Mouse (Mus musculus): ENCODE measurements at regions not wholly inside any gene's neighbourhood (a gene's known extent, or its start where the extent isn't known, plus 50 kb on each side); places are given as distances from the start of the nearest gene placed in this dataset.
A peak's percentile ranks its signal among the peaks of the same experiment; 100 is the strongest.

DNA sequence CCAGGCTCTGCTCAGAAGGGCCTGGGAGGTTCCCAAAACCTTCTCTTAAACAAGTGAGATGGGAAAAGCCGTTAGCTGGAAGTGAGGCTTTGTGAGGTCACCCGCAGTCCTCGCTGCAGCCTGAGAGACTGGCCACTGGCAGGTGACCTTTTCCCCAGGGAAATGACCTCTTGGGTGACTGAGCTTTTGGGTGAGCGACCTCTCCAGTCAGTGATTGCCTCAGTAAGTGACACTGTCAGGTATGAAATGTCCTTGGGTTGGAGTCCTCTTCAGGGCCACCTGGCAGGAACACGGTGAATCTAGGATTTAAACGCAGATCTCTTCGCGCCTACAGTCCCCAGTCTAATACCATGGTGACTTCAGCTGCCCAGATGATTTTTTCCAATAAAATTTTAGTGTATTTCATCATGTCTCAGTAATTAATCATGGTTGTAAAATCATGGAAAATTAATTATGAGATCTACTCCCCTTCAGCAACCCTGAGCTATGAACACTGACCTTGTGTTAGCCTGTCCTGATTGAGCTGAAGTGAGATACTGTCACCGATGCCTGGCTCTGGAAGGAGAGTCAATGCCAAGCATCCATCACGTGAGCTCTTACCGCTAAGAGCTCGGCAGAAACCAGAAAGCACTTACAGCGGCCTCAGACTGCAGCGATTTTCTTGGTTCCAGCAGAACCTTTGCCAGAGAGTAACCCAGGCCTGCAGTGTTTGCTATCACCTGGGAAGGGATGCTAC, 87.5 kb upstream of the Sulf2 start:
- no peak for DNase-seq (ENCODE audit: low read depth in 1 of 2, low spot score in 2 of 2)

DNA sequence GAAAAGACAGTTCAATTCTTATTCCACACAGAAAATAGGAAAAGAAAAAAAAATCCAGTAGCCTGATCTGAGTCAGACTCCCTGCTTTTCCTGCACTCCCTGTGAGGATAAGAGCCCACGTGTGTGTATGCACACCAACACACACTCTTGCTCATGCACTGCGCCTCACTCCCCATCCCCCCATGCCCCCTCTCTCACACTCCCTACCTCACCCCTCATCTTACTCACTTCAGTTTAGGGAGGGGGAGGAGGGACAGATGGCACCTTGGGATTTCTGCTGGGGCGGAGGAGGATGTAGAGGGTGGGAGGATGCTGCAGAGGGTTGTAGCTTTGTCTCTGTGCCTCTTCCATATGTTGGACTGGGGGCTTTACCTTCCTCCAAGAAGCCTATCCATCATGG, 85.8 kb upstream of the Sulf2 start:
- no peak for DNase-seq (ENCODE audit: low read depth in 1 of 2, low spot score in 2 of 2)

DNA sequence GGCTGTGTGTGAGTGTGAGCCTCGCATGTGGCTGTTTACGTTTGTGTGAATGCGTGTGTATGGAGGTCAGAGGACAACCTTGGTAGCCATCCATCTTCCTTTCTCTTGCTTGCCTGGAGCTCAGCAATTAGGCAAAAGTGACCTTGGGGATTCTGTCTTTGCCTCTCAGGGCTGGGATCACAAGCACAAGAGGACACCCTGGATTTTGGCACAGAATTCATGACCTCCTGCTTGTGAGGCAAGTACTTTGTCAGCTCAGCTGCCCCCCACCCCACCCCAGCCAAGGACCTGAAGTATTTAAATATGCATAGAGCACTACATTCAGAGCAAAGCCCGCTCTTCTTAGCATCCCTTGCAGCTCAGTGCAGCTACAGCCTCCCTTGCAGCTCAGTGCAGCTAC, 84.6 kb upstream of the Sulf2 start:
- no peak for DNase-seq (ENCODE audit: low read depth in 1 of 2, low spot score in 2 of 2)

DNA sequence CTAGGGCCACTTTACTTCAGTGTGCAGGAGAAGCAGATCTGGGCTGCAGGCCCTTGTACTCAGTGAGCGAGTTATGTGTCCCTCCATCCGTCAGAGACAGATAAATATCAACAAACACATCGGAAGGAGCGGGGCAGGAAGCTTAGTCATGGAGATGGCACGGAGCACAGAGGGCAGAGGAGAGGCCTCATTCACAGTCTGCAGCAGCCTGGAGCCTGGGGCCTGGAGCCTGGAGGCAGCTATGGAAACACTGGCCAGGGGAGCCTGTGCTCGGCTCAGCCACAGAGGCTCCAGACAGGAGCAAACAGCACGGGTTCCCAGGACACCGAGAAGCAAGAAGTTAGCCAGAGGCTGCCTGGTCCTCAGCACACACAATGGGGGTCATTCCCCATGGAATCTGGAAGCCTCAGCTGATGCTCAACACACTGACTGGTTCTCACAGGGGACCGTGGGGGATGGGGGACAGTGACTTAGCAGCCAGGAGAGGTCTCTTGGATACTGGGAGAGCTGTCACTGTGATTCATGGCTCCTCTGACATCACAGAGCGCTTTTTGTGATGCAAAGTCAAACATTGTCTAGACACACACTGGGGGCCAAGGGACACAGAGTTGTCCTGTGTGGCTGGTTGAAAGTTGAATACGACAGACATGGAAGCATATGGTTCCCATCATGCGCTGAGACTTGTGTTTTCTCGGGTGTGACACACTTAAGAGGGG, 82.2 kb upstream of the Sulf2 start:
- DNase-seq (ENCODE audit: low read depth in 1 of 2, low spot score in 2 of 2): no peak

DNA sequence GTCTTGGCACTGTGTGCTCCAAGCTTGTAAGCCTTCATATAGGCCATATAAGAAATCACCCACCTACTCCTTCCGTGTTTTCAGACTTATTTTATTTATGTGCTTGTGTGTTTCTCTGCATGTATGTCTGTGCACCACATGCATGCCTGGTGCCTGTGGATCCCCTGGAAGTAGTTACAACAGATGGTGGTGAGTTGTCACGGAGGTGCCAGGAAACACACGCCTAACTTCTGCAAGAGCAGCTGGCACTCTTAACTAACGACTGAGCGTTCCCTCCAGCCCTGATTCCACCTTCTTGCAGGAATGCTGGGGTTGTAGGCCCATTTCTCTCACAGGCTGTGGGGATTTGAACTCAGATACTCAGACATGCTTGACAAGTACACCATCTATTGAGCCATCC, 80.6 kb upstream of the Sulf2 start:
- no peak for DNase-seq (ENCODE audit: low read depth in 1 of 2, low spot score in 2 of 2)

DNA sequence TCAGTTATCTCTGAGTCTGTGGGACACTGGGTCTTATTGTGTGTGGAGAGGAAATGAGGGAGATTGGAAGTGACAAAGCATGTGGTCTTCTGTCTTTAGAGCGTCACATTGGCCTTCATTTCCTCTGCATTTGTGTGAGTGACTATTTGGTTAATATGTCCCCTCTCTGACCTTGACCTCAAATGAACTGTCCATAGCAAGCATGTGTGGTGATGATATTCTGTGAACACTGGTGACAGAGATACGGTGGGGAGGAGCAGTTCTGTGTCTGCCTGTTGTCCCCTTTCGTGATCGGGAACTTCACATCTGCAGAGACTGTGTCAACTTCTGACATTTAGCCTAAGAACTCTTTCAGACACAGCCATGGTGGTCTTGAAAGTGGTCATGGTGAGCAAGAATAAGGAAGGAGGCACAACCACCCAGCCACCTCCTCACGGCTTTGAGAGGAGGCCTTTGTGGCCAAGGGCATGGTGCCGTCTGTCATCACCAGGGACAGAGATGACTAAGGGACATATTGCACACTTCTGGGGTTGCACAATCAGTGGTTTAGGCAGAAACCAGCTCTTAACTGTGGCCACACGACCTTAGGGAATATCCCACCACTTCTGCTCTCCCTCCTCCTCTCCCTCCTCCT, 79.2 kb upstream of the Sulf2 start:
- DNase-seq (ENCODE audit: low read depth in 1 of 2, low spot score in 2 of 2): peak; percentile 81 to 82

DNA sequence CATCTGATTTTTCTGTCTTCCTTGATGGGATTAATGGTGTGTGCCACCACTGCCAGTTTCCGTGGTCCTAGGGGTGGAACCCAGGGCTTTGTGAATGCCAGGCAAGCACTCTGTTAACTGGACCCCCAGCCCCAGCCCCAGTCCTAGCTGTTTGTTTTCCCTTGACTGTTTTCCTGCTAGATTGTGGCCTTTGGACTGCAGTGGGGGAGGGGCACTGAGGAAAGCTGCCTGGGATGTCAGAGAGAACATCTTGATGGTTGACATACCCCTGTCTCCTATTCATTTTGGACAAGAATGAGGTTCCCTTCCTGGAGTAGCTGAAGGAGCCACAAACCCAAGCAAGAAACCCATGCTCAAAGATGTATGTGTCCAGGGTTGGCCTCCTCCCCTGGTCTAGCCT, 77.8 kb upstream of the Sulf2 start:
- DNase-seq (ENCODE audit: low read depth in 1 of 2, low spot score in 2 of 2): no peak

DNA sequence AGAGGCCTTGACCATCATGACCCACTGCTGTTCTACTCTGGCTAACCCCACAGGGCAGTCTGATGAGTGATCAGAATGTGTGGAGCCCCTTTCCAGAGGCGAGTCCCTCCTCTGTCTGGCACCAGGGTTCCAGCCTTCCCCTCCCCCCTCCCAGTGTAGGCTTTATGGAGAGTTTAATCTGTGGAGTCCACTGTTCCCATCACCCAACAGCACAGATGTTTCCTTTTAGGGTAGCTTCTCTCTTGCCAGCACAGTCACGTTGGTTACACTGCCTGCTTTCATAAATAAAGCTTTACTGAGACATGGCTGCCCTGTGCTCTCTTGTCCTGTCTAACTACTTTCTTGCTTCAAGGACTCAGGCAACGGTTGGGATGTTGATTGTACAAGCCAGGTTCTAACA, 76.9 kb upstream of the Sulf2 start:
- DNase-seq (ENCODE audit: low read depth in 1 of 2, low spot score in 2 of 2): no peak

DNA sequence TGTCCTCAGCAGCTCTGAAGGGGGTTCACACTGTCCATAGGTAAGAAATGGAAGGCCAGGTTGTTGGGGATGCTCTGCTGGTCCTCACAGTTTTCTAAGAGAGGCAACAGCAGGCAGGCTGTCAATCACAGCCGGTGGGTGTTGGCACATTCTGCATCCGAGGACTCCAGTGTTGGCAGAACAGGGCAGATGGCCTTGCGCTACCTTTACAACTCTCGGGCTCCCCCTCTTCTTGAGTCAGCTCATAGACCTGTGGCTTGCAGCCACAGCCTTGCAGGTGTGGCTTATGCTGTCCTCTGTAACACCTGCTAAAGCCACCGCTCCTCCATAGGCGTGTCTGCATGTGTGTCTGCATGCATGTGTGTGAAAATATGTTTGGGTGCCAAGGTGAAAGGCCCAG, 75.2 kb upstream of the Sulf2 start:
- DNase-seq (ENCODE audit: low read depth in 1 of 2, low spot score in 2 of 2): no peak

DNA sequence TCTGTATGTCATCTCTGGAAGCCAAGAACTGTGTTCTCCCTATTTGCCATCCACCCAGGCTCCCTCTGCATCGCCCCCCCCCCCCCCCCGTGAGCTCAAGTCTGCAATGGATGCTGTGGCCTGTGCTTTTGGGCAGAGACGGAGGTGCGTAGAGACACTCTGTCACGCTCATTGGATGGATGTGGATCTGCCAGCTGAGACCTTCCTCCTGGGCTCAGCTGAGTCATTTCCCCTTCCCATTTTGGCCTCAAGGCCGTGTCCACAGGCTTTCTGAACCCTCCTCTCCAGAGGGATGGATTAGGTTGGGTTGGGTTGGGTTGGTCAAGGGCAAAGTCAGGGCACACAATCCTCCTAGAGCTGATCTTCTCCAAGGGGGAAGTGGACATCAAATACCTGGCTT, 72.9 kb upstream of the Sulf2 start:
- no peak for DNase-seq (ENCODE audit: low read depth in 1 of 2, low spot score in 2 of 2)

DNA sequence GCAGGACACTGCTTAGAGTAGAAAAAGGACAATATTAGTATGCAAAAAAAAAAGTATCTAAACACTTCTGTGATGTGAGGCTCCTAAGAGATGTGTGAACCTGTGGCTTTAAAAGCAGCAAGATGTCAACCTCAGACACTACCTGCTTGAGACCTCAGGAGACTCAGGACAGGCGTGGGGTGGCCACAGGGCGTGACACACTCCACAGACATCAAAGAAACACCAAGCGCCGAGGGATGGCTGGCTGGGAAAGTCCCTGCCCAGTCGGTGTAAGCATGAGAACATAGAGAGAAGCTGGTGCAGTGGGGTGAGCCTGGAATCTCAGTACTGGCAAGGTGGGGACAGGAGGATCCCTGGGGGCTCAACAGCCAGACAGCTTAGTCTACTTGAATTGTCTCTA, 72.0 kb upstream of the Sulf2 start:
- no peak for DNase-seq (ENCODE audit: low read depth in 1 of 2, low spot score in 2 of 2)

DNA sequence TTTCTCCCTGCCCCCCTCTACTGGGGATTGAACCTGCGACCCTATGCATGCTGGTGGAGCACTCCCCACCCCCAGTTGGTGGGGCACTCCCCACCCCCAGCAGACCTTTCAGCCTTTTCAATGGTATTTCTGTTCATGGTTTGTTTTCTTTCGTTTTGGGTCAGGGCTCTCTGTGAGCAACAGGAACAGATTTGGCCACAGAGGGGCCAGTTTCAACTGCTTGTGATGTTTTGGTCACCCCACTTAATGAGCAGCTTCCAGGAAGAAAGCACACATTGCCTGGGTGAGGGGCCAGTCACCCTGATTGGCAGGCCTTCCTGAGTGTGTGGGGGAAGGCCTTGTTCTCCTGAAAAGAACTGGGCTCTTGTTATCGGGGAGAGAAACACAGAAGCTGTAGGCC, 71.5 kb upstream of the Sulf2 start:
- no peak for DNase-seq (ENCODE audit: low read depth in 1 of 2, low spot score in 2 of 2)

DNA sequence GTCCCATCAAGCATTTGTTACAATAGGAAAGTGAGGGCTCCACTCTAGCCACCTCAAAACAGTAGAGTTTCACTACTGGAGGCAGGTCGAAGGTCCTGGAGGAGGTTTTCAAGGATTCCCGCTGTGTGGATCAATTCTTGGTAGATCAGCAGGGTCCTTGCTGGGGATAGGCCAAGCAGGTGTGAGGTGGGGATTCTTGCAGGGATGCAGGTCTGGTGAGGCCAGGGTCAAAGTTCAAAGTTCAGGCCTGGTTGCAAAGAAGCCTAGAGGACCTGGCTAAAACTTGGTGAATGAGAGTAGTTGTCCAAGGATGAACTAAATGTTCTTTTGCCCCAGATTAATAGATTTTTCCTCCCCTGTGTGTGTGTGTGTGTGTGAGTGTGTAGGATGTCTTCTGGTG, 70.9 kb upstream of the Sulf2 start:
- no peak for DNase-seq (ENCODE audit: low read depth in 1 of 2, low spot score in 2 of 2)

DNA sequence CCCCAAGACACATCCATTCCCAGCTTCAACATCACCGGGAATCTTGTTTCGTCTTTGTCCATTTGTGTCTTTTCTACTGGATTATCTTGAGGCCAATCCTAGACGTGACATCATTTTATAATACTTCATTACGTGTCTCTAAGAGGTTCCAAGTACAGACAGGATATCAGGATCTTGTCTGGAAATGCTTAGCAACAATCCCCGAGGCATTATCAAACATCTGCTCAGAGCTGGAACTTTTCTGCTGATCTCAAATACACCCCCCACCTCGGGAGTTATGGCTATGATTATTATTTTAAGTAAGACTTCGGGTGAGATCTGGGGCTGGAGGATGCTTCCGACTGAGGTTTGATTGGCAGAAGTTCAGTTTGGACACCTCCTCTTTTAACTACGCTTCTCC, 69.9 kb upstream of the Sulf2 start:
- no peak for DNase-seq (ENCODE audit: low read depth in 1 of 2, low spot score in 2 of 2)

DNA sequence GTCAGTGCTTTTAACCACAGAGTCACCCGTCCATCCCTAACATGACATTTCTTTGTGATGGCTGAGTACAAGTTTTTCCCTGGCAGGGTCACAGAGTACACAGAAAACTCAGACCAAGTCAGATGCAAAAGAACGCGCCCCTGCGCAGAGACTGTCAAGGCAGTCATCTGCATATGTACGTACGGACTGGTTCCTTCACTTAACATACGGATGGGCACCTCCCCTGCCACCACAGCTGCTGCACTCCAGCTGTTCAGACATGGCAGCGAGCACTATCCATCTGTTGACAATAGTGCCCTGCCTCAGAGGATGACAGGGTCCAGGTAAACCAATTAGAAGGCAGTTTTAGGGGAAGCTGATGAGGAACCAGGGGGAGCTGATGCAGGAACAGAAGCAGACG, 63.3 kb upstream of the Sulf2 start:
- DNase-seq (ENCODE audit: low read depth in 1 of 2, low spot score in 2 of 2): no peak

DNA sequence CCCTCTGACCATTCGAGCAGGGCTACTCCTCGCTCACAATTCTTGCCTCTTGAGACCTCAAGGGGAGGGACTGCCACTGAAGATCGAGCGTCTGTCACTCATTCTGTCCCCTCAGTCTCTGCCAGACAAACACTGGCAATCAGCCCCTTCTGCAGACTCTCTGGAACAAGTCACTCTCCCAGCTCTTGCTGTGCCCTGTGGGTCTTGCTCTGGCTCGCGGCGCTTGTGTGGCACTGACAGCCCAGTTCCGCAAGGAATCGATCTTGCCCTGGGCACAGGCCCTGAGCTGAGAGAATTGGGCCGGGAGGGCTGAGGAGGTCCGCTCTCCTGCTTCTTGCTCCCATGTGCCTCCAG, 61.0 kb upstream of the Sulf2 start:
- DNase-seq (ENCODE audit: low read depth in 1 of 2, low spot score in 2 of 2): no peak

DNA sequence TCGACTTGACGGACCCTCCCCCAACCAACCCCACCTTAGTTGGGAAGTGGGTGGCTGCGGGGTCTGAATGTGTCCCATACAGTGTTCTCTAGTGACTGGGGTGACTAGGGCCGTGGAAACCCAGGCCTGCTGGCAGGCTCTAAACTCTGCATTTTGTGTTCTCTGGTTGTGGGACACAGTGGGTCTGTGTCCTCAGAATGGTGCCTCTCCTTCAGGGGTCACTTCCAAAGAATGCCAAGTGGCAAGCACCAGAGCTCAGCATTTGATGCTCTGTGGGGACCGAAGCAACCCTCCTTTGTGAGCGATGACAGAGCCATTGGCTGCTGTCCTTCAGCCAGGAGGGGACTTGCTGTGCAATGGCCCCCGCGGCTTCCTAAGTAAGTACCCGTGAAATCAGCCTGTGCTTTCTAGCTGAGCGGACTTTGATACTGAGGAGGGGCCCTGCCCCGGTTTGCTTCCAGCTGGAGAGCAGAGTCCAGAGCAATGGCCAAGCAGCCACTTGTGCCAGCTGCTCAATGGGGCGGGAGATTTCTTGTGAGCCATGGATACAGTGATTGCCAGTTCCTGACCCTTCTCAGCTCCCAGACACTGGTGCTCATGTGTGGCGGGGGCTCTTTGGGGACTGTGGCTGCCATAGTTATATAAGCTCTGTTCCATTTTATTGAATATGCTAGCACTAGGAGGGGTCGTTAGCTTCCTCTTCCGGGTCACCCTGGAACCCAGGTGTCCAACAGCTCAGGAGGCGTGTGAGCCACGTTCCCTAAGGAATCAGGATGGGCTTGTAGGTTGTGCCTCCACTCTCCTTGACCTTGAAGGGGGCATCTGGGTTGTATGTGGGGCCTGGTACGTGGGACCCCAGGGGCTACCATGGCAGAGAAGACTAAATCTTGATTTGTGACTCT, 60.4 kb upstream of the Sulf2 start:
- DNase-seq (ENCODE audit: low read depth in 1 of 2, low spot score in 2 of 2): no peak

DNA sequence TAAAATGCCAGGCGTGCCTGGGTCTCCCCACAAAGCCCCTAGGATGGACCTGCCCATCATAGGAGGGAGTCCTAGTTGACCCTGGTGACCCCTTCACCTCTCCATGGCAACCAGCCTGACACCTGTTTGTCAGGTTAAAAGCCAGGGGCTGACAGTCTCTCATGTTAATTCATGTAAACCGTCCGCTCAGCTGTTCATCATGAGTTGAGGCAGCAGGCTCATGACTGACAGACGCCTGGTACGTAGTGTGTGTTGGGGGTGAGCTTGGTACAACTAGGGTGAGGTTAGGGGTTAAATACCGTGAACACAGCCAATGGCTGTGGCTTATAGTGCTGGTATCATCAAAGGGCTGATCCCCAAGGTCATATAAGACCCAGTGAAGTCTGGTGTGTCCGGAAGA, 59.7 kb upstream of the Sulf2 start:
- no peak for DNase-seq (ENCODE audit: low read depth in 1 of 2, low spot score in 2 of 2)

DNA sequence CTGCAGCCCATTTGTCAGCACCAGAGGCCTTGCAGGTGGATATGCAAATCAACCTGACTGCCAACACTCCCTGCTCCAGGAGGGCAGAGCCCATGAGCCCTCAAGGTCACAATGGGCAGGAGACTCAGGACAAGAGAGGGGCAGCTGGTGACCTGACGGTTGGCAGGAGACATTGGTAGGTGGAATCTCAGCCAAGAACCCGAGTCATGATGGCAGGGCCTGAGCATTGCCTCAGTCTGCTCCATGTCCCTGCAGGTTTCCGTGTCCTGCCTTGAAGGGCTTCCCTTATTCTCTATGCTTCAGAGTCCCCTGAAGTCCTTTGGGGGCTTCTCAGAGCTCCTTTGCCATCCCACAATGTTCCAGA, 51.7 kb upstream of the Sulf2 start:
- DNase-seq (ENCODE audit: low read depth in 1 of 2, low spot score in 2 of 2): no peak

DNA sequence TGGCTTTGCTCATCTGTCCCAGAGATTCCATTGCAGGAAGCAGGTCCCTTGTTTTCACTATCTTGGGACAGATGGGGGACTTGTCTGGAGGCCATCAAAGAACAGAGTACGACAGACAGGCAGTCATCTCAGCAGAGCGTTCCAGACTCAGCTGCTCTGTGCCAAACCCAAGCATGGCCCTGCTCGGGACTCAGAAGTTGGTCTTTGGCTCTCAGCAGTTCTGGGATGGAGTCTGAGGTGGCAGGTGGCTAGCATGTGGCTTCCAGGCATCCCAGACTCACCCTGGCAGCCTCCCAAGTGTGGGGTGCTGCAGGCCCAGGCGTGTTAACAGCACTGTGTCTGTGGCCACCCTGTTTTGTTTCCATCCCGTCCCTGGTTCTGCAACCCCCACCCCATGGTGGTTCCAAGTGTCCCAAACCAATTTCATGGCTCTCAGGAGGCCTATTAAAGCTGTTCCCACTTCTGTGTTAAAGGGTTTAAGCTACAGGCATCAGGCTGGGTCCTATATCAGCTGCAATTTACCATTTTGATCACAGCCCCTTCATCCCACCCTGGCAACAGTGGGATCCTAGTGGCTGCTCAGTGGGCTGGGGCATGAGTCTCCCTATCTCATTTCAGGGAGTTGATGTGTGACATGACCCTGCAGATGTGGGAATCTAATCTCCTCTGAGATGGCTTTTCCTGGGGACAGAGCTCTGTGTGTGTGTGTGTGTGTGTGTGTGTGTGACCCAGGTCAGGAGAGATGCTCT, 51.1 kb upstream of the Sulf2 start:
- DNase-seq (ENCODE audit: low read depth in 1 of 2, low spot score in 2 of 2): no peak
